Mouse (Mus musculus) intestine, postnatal 0 days (tissue): ENCODE data around the gene Slc16a5. TPM values are rescaled to one million over a fixed set of nuclear protein-coding genes. Genes with fewer than 3 reads are reported as not detected.
A peak's percentile ranks its signal among the peaks of the same experiment; 100 is the strongest.
"Not testable (repeated sequence)": the region's sequence is repeated elsewhere in the genome, so short reads cannot be mapped to it uniquely, and the experiment has no call there.

Experiments
- ATAC-seq: fragments of 200-750 bp; cut with Nextera tagmentation; 2 replicates; pipeline ENCODE4 v1.8.0; 2017; ENCODE audit warnings: mild to moderate bottlenecking, moderate TSS enrichment, moderate library complexity
- H3K27ac ChIP-seq: fragments of 300-500 bp; sonication (generic); 2 replicates; pipeline ENCODE4 v1.5.1; 2014; ENCODE audit warnings: mild to moderate bottlenecking, low read depth, low read length, moderate library complexity
- H3K27me3 ChIP-seq: fragments of 300-500 bp; sonication (generic); replicated peaks from 2 replicates; pipeline ENCODE4 v1.6.1; 2014; ENCODE audit warnings: low read length, mixed read lengths; ENCODE audit not compliant: control insufficient read depth, insufficient read depth
- H3K36me3 ChIP-seq: fragments of 300-500 bp; sonication (generic); 2 replicates; pipeline ENCODE4 v1.6.1; 2014; ENCODE audit warnings: mild to moderate bottlenecking, moderate library complexity; ENCODE audit not compliant: control insufficient read depth, insufficient read depth
- H3K4me1 ChIP-seq: fragments of 300-500 bp; sonication (generic); replicated peaks from 2 replicates; pipeline ENCODE4 v1.6.1; 2014; ENCODE audit warnings: antibody characterized with exemption, low read length, mixed read lengths; ENCODE audit not compliant: control insufficient read depth, insufficient read depth
- H3K4me2 ChIP-seq: fragments of 300-500 bp; sonication (generic); replicated peaks from 2 replicates; pipeline ENCODE4 v1.6.1; 2014; ENCODE audit warnings: low read depth, mild to moderate bottlenecking, moderate library complexity
- H3K4me3 ChIP-seq: fragments of 300-500 bp; sonication (generic); 2 replicates; pipeline ENCODE4 v1.5.1; 2014; ENCODE audit warnings: low read depth, low read length
- H3K9ac ChIP-seq: fragments of 300-500 bp; sonication (generic); 2 replicates; pipeline ENCODE4 v1.6.1; 2014; ENCODE audit warnings: mild to moderate bottlenecking, low read depth, low read length
- H3K9me3 ChIP-seq: fragments of 300-500 bp; sonication (generic); 2 replicates; pipeline ENCODE4 v1.6.1; 2016; ENCODE audit warnings: mixed run types; ENCODE audit not compliant: control insufficient read depth
- CTCF ChIP-seq: sonication (generic); IDR thresholded peaks from 2 replicates; pipeline ENCODE4 v1.5.1; 2016; ENCODE audit warnings: low read depth, mild to moderate bottlenecking, control low read depth, antibody characterized with exemption, moderate library complexity
- WGBS: fragments of 180-500 bp; shearing (Covaris S2); extraction: QIAGEN DNeasy Blood & Tissue Kit; methylation state at CpG from one replicate; pipeline ENCODE4 v1.1.7; 2014; 5-methylcytosine and 5-hydroxymethylcytosine counted together
- polyA plus RNA-seq: library from polyadenylated mRNA; unstranded; fragments of >200 nt; fragmentation: Nextera tagmentation; extraction: Ambion mirVana; gene quantifications from 2 replicates; pipeline ENCODE4 v1.2.1, GENCODE M21; 2015

The Slc16a5 gene
- polyA plus RNA-seq, 1 experiment from 2014 or later = 3.0 TPM

GRCm38 (mm10) chr11:115451781-115452241 is 10.5 kb upstream of the Slc16a5 start:
- H3K36me3 ChIP-seq = no peaks in the 10 kb centered on the region
- ATAC-seq = no peak
- H3K27me3 ChIP-seq = no peaks in the 10 kb centered on the region
- 68% methylated on average over 8 of the region's 8 CpGs for WGBS
- no peak overlapping the region for H3K9ac ChIP-seq
- H3K9me3 ChIP-seq = no peaks in the 10 kb centered on the region
- H3K27ac ChIP-seq = no peak overlapping the region
- H3K4me2 ChIP-seq = no peak overlapping the region
- no peak overlapping the region for H3K4me3 ChIP-seq
- TF ChIP-seq CTCF = no peak
- H3K4me1 ChIP-seq = peaks cover 18% of the 10 kb centered on the region

DNA sequence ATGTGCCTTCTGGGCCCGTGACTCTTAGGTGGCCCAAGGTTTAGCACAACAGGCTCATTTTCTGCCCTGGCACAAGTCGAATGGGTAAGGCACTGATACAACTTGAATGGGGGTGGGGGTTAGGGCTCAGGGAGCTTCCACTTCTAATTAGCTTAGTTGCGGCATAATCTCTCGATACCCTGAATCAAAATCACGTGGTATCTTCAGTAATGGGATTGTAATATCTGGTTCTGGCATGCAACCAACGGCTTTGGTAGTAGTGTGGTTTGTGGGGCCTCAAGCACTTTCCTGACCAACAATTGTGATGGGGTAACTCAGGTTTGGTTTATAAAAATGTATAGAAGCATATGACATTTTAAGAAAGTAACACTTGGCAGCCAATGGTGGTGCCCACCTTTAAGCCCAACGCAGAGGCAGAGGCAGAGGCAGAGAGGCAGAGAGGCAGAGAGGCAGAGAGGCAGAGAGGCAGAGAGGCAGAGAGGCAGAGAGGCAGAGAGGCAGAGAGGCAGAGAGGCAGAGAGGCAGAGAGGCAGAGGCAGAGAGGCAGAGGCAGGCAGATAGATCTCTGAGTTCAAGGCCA is 9.9 kb upstream of the Slc16a5 start:
- Histone ChIP-seq H3K4me2 (no peak overlapping the region), H3K4me3 (no peak overlapping the region), H3K27ac (no peak overlapping the region), H3K4me1 (peaks cover 20% of the 10 kb centered on the region), H3K9me3 (no peaks in the 10 kb centered on the region), H3K36me3 (no peaks in the 10 kb centered on the region), H3K27me3 (no peaks in the 10 kb centered on the region), H3K9ac (no peak overlapping the region)
- ATAC-seq = no peak
- whole genome bisulfite sequencing = 83% methylated on average over 7 of the region's 7 CpGs
- TF ChIP-seq CTCF = no peak

DNA sequence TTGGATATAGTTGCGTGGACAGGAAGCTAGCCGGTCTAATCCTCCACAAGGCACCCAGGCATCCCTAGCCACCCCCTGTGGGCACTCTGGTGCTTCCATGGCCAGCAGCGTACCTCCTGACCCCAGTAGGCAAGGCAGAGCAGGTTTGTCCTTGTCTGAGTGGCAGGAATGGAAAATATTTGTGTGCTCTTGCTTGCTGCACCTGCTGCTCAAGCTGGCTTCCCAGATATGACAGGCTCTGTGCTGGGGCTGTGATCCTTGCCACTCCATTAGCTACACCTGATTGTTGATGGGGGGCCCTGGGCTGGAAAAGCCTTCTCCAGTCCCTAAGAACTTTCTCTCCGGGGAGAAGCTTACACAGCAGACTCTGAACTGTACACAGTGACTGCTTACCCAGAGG is 9.0 kb upstream of the Slc16a5 start:
- Histone ChIP-seq H3K4me3 (no peak overlapping the region), H3K4me2 (no peak overlapping the region), H3K27ac (no peak overlapping the region), H3K4me1 (peaks cover 28% of the 10 kb centered on the region), H3K27me3 (no peaks in the 10 kb centered on the region), H3K9me3 (no peaks in the 10 kb centered on the region), H3K9ac (no peak overlapping the region), H3K36me3 (no peaks in the 10 kb centered on the region)
- ATAC-seq = no peak
- whole genome bisulfite sequencing = 58% methylated on average over 4 of the region's 4 CpGs
- TF ChIP-seq CTCF = no peak

DNA sequence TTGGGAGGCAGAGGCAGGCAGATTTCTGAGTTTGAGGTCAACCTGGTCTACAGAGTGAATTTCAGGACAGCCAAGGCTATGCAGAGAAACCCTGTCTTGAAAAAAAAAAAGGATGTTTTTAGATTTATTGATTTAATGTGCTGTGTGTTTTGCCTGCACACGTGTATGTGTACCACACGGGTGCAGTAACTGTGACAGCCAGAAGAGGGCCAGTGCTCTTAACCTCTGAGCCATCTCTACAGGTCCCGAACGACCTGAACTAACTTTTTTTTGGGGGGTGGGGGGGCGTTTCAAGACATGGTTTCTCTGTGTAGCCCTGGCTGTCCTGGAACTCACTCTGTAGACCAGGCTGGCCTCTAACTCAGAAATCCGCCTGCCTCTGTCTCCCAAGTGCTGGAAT is 7.5 kb upstream of the Slc16a5 start:
- not testable (repeated sequence) for H3K36me3 ChIP-seq, H3K9ac ChIP-seq, H3K4me2 ChIP-seq, H3K27ac ChIP-seq, H3K9me3 ChIP-seq, ATAC-seq, H3K4me3 ChIP-seq, H3K27me3 ChIP-seq
- 0 out of 2 replicates have a peak, but pooled peaks have one; percentile 15 for TF ChIP-seq CTCF
- 87% methylated on average over 6 of the region's 6 CpGs for WGBS
- peaks cover 23% of the 10 kb centered on the region for H3K4me1 ChIP-seq

DNA sequence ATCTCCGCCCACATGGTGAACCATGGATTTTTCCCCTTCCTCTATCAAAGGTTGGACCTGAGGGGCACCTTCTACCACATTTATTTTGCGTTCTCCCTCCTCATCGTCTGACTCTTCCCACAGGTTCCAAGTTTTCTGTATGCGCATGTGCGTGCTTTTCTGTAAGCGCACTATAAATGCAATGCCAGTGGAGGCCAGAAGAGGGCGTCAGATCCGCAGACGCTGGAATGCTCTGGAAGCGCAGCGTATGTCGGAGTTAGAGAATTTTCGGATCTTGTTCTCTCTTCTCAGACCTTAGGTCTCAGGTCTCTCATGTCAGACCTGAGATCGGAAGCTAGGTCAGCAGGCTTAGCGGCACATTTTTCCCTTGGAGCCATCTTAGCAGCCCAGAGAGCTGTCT is 6.7 kb upstream of the Slc16a5 start:
- H3K4me1 ChIP-seq = peaks cover 23% of the 10 kb centered on the region
- no peaks in the 10 kb centered on the region for H3K27me3 ChIP-seq
- no peak overlapping the region for H3K9ac ChIP-seq
- H3K4me2 ChIP-seq = no peak overlapping the region
- peak; percentile 57 for TF ChIP-seq CTCF
- ATAC-seq = no peak
- H3K27ac ChIP-seq = 0 out of 2 replicates have a peak overlapping the region, but pooled peaks have one; percentile 15
- no peak overlapping the region for H3K4me3 ChIP-seq
- H3K9me3 ChIP-seq = no peaks in the 10 kb centered on the region
- H3K36me3 ChIP-seq = no peaks in the 10 kb centered on the region
- WGBS = 88% methylated on average over 15 of the region's 15 CpGs

DNA sequence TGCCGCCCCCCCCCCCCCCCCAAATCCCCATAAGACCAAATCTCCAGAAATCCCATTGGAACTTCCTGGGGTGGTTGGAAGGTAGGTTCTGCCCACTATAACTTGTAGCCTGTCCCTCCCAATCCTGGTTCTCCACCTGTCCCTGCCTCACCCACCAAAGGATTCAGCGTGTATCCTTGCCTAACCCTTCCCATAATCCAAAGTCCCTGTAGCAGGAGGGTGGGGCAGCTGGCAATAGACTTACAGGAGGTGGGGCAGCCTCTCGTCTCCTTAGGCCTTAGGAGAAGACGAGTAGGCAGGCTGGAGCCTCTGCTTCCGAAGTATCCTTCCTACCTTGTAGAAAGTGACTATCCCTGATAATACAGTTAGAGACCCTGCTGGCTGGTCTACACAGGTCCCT is 6.1 kb upstream of the Slc16a5 start:
- Histone ChIP-seq H3K36me3 (no peaks in the 10 kb centered on the region), H3K9me3 (no peaks in the 10 kb centered on the region), H3K27me3 (no peaks in the 10 kb centered on the region), H3K27ac (peak overlapping the region; percentile 74), H3K4me1 (peaks cover 20% of the 10 kb centered on the region), H3K9ac (no peak overlapping the region), H3K4me3 (no peak overlapping the region), H3K4me2 (no peak overlapping the region)
- no peak for TF ChIP-seq CTCF
- 40% methylated on average over 4 of the region's 5 CpGs for WGBS
- ATAC-seq = peak; percentile 82
